Mouse (Mus musculus): ENCODE results near the gene Ajm1.
A peak's percentile ranks its signal among the peaks of the same experiment; 100 is the strongest.

Gene Ajm1

GRCm38 (mm10) chr2:25581294-25581864 lies at the start of gene Ajm1:
Gene Ajm1, minus strand, starts transcription at chr2:25581757.
- peak; percentile 48 for DNase-seq (ENCODE audit: low spot score)

GRCm38 (mm10) chr2:25628738-25629137 lies 47.2 kb upstream of the Ajm1 start:
- DNase-seq (ENCODE audit: low spot score), result no peak

- no peak for DNase-seq (ENCODE audit: low spot score)
Measured at GRCm38 (mm10) chr2:25627811-25628210, 46.3 kb upstream of the Ajm1 start, which contains the start of gene Fcna. Gene Fcna, minus strand, starts transcription at chr2:25628030.

- DNase-seq (ENCODE audit: low spot score), result no peak
Measured at GRCm38 (mm10) chr2:25625986-25626385, 44.4 kb upstream of the Ajm1 start.

GRCm38 (mm10) chr2:25621229-25622200 lies 40.0 kb upstream of the Ajm1 start, which contains the start of gene Tmem141:
Gene Tmem141, minus strand, starts transcription at chr2:25622005.
- DNase-seq (ENCODE audit: low spot score), result peak; percentile 18

- no peak for DNase-seq (ENCODE audit: low spot score)
Measured at GRCm38 (mm10) chr2:25620852-25621228, 39.3 kb upstream of the Ajm1 start.

GRCm38 (mm10) chr2:25620386-25620785 lies 38.8 kb upstream of the Ajm1 start:
- DNase-seq (ENCODE audit: low spot score), result no peak

- DNase-seq (ENCODE audit: low spot score), result no peak
Measured at GRCm38 (mm10) chr2:25617578-25617977, 36.0 kb upstream of the Ajm1 start, which contains the start of gene Ccdc183. Gene Ccdc183, minus strand, starts transcription at chr2:25617678.

GRCm38 (mm10) chr2:25616398-25616797 lies 34.8 kb upstream of the Ajm1 start:
- DNase-seq (ENCODE audit: low spot score), result no peak

GRCm38 (mm10) chr2:25608671-25609070 lies 27.1 kb upstream of the Ajm1 start:
- DNase-seq (ENCODE audit: low spot score), result no peak

- peak; percentile 76 for DNase-seq (ENCODE audit: low spot score)
Measured at GRCm38 (mm10) chr2:25607761-25608622, 26.4 kb upstream of the Ajm1 start, which contains the start of gene Rabl6. Gene Rabl6, minus strand, starts transcription at chr2:25608521.

GRCm38 (mm10) chr2:25602526-25602925 lies 21.0 kb upstream of the Ajm1 start:
- DNase-seq (ENCODE audit: low spot score), result no peak

- DNase-seq (ENCODE audit: low spot score), result no peak
Measured at GRCm38 (mm10) chr2:25600037-25600436, 18.5 kb upstream of the Ajm1 start.

- DNase-seq (ENCODE audit: low spot score), result no peak
Measured at GRCm38 (mm10) chr2:25598749-25599148, 17.2 kb upstream of the Ajm1 start.

- DNase-seq (ENCODE audit: low spot score), result no peak
Measured at GRCm38 (mm10) chr2:25596765-25597510, 15.4 kb upstream of the Ajm1 start.

- no peak for DNase-seq (ENCODE audit: low spot score)
Measured at GRCm38 (mm10) chr2:25591863-25592262, 10.3 kb upstream of the Ajm1 start.

- no peak for DNase-seq (ENCODE audit: low spot score)
Measured at GRCm38 (mm10) chr2:25588227-25588907, 6.8 kb upstream of the Ajm1 start.

- DNase-seq (ENCODE audit: low spot score), result no peak
Measured at GRCm38 (mm10) chr2:25587290-25587689, 5.7 kb upstream of the Ajm1 start.

GRCm38 (mm10) chr2:25585601-25586000 lies 4.0 kb upstream of the Ajm1 start:
- DNase-seq (ENCODE audit: low spot score), result no peak

- no peak for DNase-seq (ENCODE audit: low spot score)
Measured at GRCm38 (mm10) chr2:25584856-25585255, 3.3 kb upstream of the Ajm1 start.

- DNase-seq (ENCODE audit: low spot score), result no peak
Measured at GRCm38 (mm10) chr2:25584152-25584551, 2.6 kb upstream of the Ajm1 start.

Measured in spleen, adult 12 weeks (tissue).